Mouse (Mus musculus) adrenal gland, postnatal 0 days (tissue): ENCODE results near the gene Abcc5. TPM values are rescaled to one million over a fixed set of nuclear protein-coding genes. Genes with fewer than 3 reads are reported as not detected.

Experiments used
- polyA plus RNA-seq: library from polyadenylated mRNA; unstranded; fragments of >200 nt; fragmentation: Nextera tagmentation; extraction: Ambion mirVana; gene quantifications from 2 replicates; pipeline ENCODE4 v1.2.1, GENCODE M21; 2015

The Abcc5 gene
- polyA plus RNA-seq = 32.8 and 40.6 TPM in 2 replicates

GRCm38 (mm10) chr16:20425855-20426598 lies at the start of gene Abcc5:
Gene Abcc5 (minus strand): TSS chr16:20426394.

DNA sequence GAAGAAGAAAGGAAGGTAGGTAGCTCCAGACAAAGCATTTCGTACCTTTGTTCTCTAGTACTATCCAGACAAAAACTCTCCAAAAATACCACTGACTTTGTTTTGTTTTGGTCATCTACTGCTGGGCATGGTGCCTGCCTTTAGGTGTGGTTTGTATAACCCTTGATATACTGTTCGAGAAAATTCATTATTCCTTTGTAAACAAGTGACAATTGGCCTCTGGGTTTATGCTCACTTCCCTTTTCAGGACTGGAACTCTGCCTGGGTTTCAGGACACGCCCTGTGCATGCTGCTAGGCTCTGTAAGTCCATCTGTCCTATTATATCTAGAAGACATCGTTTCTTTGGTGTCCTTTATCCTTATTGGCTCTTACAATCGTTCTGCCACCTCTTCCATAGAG lies 100.9 kb downstream of the Abcc5 start, which contains the start of gene Cyp2ab1:
Gene Cyp2ab1 (minus strand): TSS at position 119 of the 400 bp plus-strand sequence.

DNA sequence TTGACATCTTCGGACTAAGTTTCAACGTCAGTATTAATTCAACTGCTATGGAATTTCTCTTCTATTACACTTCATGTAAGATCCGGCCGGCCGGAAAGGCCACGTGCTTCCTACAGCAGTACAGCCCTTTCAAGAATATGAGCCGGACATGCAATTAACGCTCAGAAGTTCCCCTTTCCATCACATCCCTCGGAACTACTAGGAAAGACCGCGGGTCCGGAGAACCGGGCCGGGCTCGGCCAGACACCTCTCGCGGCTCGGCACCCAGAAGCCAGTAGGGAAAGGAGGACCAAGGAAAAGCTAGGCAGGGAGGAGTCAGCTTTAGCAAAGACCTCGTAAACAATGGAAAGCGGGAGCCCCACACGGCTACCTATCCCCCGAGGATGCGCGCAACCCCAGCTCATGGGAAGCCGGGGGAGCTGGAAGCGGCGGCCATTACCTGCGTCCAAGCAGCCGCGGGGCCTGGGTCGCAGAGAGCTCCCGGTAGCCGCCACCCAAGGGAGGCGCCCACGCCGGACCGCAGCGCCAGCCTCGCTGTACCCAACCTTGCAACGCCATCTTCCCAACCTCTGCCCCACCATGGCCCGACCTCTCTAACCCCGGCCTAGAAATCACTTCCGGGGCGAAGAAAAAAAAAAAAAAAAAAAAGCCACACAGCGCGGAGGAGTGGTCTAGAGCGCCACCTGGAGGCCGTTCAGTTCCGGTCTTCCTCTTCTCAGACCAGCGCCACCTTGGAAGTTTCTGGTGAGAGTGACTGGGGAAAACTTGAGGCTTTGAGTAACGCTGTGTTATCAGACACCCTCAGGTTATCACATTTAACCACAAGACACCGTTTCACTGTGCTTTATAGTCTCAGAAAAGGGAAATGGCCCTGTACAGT lies 124.2 kb downstream of the Abcc5 start, which contains the start of gene Parl:
Gene Parl (minus strand): TSS at position 618 of the 880 bp plus-strand sequence.

Other genes with a start within 250 kb of the Abcc5 start
- 0.30 and 1.2 TPM in 2 replicates for gene Map6d1, start 185.0 kb downstream of the Abcc5 start, polyA plus RNA-seq
- gene Parl, start 124.0 kb downstream of the Abcc5 start, polyA plus RNA-seq = 69.3 and 116 TPM in 2 replicates
- 0.08 TPM in 1 of 2 replicates, not detected in the other for gene Cyp2ab1, start 101.0 kb downstream of the Abcc5 start, polyA plus RNA-seq
- gene Eif2b5, start 72.4 kb upstream of the Abcc5 start, polyA plus RNA-seq = 60.8 and 62.9 TPM in 2 replicates
- gene Dvl3, start 90.6 kb upstream of the Abcc5 start, polyA plus RNA-seq = 14.3 and 18.0 TPM in 2 replicates
- 460 and 512 TPM in 2 replicates for gene Ap2m1, start 109.1 kb upstream of the Abcc5 start, polyA plus RNA-seq
- 41.1 and 47.2 TPM in 2 replicates for gene Abcf3, start 122.2 kb upstream of the Abcc5 start, polyA plus RNA-seq
- gene Vwa5b2, start 163.1 kb upstream of the Abcc5 start, polyA plus RNA-seq = 5.4 and 9.7 TPM in 2 replicates
- 11.8 and 16.2 TPM in 2 replicates for gene Eef1akmt4, start 185.2 kb upstream of the Abcc5 start, polyA plus RNA-seq
- not detected in 2 replicates for gene Gm49333, start 185.2 kb upstream of the Abcc5 start, polyA plus RNA-seq
- 17.8 and 26.2 TPM in 2 replicates for gene Alg3, start 185.3 kb upstream of the Abcc5 start, polyA plus RNA-seq
- 3.7 and 7.8 TPM in 2 replicates for gene Camk2n2, start 194.9 kb upstream of the Abcc5 start, polyA plus RNA-seq
- gene Ece2, start 203.4 kb upstream of the Abcc5 start, polyA plus RNA-seq = 2.9 and 3.8 TPM in 2 replicates
- gene Psmd2, start 225.3 kb upstream of the Abcc5 start, polyA plus RNA-seq = 156 and 204 TPM in 2 replicates
- gene Eif4g1, start 241.9 kb upstream of the Abcc5 start, polyA plus RNA-seq = 73.9 and 94.5 TPM in 2 replicates